Mouse (Mus musculus): ENCODE measurements around the gene Rab3a.

- TF ChIP-seq ZC3H11A (IDR thresholded peaks at IDR 0.05; ENCODE audit: borderline replicate concordance, low read depth, low read length) (no peak), MAFK (IDR thresholded peaks at IDR 0.05; ENCODE audit: insufficient read depth, low read depth, low read length) (no peak), ZNF384 (IDR thresholded peaks at IDR 0.05; ENCODE audit: low read depth, low read length) (no peak)
These were observed 46.2 kb upstream of the Rab3a start for GRCm38 (mm10) chr8:70708281-70708680.
